Mouse (Mus musculus): Measurements from ENCODE around the gene Vpreb2. TPM values are rescaled to one million over a fixed set of nuclear protein-coding genes. Genes with fewer than 3 reads are reported as not detected.
"Not testable (repeated sequence)": the region's sequence is repeated elsewhere in the genome, so short reads cannot be mapped to it uniquely, and the experiment has no call there.

The Vpreb2 gene
- total RNA-seq, 2 experiments from 2014 or later: not detected

- no peak for DNase-seq (ENCODE audit: extremely low spot score in 1 of 2, low spot score in 2 of 2)
- intact Hi-C loops (cut with DNase I): no loop called here
These were observed 4.0 kb downstream of the Vpreb2 start for GRCm38 (mm10) chr16:17984231-17984630.

GRCm38 (mm10) chr16:17985078-17985477, 4.8 kb downstream of the Vpreb2 start:
- DNase-seq (ENCODE audit: extremely low spot score in 1 of 2, low spot score in 2 of 2): no peak
- intact Hi-C loops (cut with DNase I): loop anchor here (5.0 kb wide), 1 partner anchor 48 kb away; no protein-coding TSS in a partner anchor

- intact Hi-C loops (cut with DNase I): loop anchor here (5.0 kb wide), 1 partner anchor 49 kb away; no protein-coding TSS in a partner anchor
- DNase-seq (ENCODE audit: extremely low spot score in 1 of 2, low spot score in 2 of 2): peak; percentile 16 to 68
These were observed 6.4 kb downstream of the Vpreb2 start for GRCm38 (mm10) chr16:17986456-17987132.

DNA sequence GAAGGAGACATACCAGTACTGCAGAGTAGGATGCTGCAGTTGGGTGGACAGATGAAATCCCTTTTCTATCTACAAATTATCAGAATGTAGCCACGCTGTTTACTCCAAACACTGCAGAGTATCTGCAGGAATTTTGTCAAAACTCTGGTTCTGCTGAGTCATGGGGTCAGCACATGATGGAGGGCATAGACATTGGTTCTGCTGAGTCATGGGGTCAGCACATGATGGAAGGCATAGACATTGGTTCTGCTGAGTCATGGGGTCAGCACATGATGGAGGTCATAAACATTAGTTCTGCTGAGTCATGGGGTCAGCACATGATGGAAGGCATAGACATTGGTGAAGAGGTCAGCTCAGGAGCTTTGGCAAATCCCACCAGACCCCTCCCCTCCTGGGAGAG, 7.5 kb downstream of the Vpreb2 start:
- intact Hi-C loops (cut with DNase I): loop anchor here (5.0 kb wide), 1 partner anchor 50 kb away; no protein-coding TSS in a partner anchor
- no peak for DNase-seq (ENCODE audit: extremely low spot score in 1 of 2, low spot score in 2 of 2)

GRCm38 (mm10) chr16:17992321-17992720, 12.1 kb downstream of the Vpreb2 start:
- DNase-seq (ENCODE audit: extremely low spot score in 1 of 2, low spot score in 2 of 2); intact Hi-C loops (cut with DNase I): not testable (repeated sequence)

- intact Hi-C loops (cut with DNase I): no loop called here
- no peak for DNase-seq (ENCODE audit: extremely low spot score in 1 of 2, low spot score in 2 of 2)
These were observed 19.4 kb downstream of the Vpreb2 start for GRCm38 (mm10) chr16:17999668-18000067.

DNA sequence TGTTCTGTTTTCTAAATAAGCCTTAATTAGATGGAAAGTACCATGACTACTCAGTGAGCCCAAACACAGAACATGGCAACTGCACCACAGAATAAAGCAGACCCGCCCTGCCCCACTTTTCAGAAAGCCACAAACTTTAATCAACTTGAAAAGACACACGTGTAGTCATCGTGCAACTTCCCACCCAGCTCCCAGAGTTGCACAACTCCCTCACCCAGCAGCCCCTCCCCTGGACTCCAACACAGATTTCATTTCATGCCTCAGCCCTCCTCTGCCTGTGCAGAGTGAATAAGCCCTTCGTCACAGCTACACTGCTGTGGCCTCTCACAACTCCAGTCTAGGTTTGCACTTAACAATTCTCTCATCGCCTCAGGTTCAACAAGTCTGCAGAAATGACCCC, 24.4 kb downstream of the Vpreb2 start:
- intact Hi-C loops (cut with DNase I): no loop called here
- no peak for DNase-seq (ENCODE audit: extremely low spot score in 1 of 2, low spot score in 2 of 2)

DNA sequence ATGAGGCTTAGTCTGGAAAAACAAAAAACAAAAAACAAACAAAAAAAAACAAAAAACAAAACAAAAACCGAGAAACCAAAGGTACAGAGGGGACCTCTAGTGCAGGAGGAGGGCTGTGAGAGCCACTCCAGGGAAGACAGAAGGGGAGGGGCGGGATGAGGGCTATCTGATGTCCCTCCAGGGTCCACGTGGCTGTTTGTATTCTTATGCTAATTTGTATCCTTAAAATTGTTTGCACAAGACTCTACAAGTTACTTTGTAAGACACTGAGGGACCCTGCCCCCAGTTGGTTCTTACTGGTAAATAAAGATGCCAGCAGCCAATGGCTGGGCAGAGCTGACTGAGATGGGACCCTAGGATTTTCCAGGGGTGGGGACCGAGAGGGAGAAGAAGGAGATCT, 26.9 kb downstream of the Vpreb2 start:
- intact Hi-C loops (cut with DNase I): no loop called here
- no peak for DNase-seq (ENCODE audit: extremely low spot score in 1 of 2, low spot score in 2 of 2)

DNA sequence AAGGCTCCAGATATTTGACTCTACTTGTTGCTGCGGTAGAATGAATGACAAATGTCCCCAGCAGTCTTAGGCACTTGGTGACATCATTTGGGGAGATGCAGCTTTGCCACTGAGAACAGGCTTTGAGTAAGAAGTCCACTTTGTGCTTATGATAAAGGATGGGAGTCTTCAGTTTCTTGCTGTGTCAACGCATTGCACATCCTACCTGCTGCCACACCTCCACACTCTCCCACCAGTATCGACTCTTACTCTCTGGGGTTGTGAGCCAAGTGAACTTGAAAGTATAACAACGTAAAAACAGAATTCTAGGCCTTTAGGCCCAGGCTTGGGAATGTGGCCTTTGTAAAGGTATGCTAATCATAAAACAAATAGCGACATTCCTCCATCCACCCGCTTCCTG, 30.9 kb downstream of the Vpreb2 start:
- DNase-seq (ENCODE audit: extremely low spot score in 1 of 2, low spot score in 2 of 2): no peak
- intact Hi-C loops (cut with DNase I): no loop called here

DNA sequence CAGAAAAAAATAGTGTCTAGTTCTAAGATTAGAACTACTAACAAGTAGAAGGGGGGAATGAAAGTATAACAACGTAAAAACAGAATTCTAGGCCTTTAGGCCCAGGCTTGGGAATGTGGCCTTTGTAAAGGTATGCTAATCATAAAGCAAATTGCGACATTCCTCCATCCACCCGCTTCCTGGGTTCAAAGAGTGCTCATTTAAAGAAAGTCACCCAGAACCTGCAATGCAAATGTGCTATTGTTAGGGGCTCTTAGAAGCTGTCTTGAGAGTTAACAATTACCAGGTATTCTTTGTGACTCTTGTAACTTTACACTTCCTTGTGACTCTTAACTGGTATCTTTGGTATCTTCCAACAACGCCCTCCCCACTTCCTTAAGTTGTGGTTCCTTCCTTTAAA, 36.3 kb downstream of the Vpreb2 start:
- DNase-seq (ENCODE audit: extremely low spot score in 1 of 2, low spot score in 2 of 2); intact Hi-C loops (cut with DNase I): not testable (repeated sequence)

DNA sequence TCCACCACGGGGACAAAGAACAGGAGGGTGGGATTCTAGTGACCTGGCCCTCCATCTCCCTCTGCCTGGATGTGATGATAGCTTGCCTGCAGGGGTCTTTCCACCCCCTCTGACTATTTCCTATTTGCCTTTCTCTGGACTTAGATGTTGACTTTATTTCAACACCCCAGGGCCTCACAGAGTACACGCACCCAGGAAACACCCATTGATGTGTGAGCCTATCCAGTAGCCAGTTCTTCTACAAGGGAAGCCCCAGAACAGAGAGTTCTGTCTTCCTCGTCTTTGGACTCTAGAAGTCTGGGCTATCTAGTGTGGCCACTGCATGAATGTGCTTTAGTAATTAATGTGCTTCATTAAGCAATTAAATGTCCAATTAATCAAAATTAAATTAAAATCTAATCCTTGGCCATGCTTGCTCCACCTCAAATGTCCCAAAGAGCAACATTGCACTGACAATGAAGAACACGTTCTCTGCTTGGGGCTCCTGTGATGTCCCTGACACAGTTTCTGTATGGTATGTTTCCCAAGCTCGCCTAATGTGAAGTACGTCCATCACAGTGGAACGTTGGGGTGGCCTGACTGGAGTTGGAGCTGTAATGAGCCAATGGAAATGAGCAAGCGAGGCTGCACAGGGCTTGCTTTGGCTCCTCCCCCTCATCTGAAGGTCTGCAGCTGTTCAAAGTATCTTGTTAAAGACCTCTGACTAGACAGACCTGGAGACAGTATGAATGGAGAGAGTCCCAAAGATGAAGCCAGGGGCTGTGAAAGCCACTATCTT, 42.7 kb downstream of the Vpreb2 start:
- DNase-seq (ENCODE audit: extremely low spot score in 1 of 2, low spot score in 2 of 2): no peak
- intact Hi-C loops (cut with DNase I): no loop called here

GRCm38 (mm10) chr16:18027371-18027770, 47.1 kb downstream of the Vpreb2 start:
- no peak for DNase-seq (ENCODE audit: extremely low spot score in 1 of 2, low spot score in 2 of 2)
- intact Hi-C loops (cut with DNase I): no loop called here

Other genes starting within 250 kb of the Vpreb2 start
- 10 to 100 TPM; 65.0 to 70.2 TPM for gene Med15, start 247.5 kb upstream of the Vpreb2 start, total RNA-seq (2021)
- 100 to 1,000 TPM in 1 of 2 experiments, 10 to 100 TPM in 1; 96.5 to 101 TPM for gene Klhl22, start 220.8 kb upstream of the Vpreb2 start, total RNA-seq (2021)
- 1 to 10 TPM; 3.7 to 4.3 TPM for gene Scarf2, start 183.1 kb upstream of the Vpreb2 start, total RNA-seq (2021)
- 1 to 10 TPM; 4.9 to 5.1 TPM for gene B830017H08Rik, start 147.3 kb upstream of the Vpreb2 start, total RNA-seq (2021)
- gene Car15, start 142.1 kb upstream of the Vpreb2 start, total RNA-seq (2021): 1 to 10 TPM; 8.2 to 8.4 TPM
- gene Gm20518, start 88.8 kb upstream of the Vpreb2 start, total RNA-seq (2021): 1 to 10 TPM in 1 of 2 experiments, under 1 TPM in 1; 0.81 to 1.4 TPM
- not detected for gene Tssk1, start 86.2 kb upstream of the Vpreb2 start, total RNA-seq (2021)
- gene Dgcr2, start 81.9 kb upstream of the Vpreb2 start, total RNA-seq (2021): 100 to 1,000 TPM; 106 to 107 TPM
- gene Tssk2, start 81.8 kb upstream of the Vpreb2 start, total RNA-seq (2021): not detected
- gene Ess2, start 69.1 kb upstream of the Vpreb2 start, total RNA-seq (2021): 10 to 100 TPM; 33.0 to 34.3 TPM
- not detected for gene Gsc2, start 65.4 kb upstream of the Vpreb2 start, total RNA-seq (2021)
- gene Slc25a1, start 52.2 kb upstream of the Vpreb2 start, total RNA-seq (2021): 10 to 100 TPM; 70.0 to 79.6 TPM
- gene Dgcr6, start 72.4 kb downstream of the Vpreb2 start, total RNA-seq (2021): 100 to 1,000 TPM; 111 to 120 TPM
- gene Prodh, start 109.8 kb downstream of the Vpreb2 start, total RNA-seq (2021): 10 to 100 TPM; 13.5 to 19.5 TPM
- 10 to 100 TPM; 73.2 to 82.6 TPM for gene Rtn4r, start 147.2 kb downstream of the Vpreb2 start, total RNA-seq (2021)
- gene Ccdc188, start 237.5 kb downstream of the Vpreb2 start, total RNA-seq (2021): not detected

Measured in left cerebral cortex, postnatal 10 days (tissue).